Mouse (Mus musculus): Measurements from ENCODE around the gene Gzmd.
"Not testable (repeated sequence)": the region's sequence is repeated elsewhere in the genome, so short reads cannot be mapped to it uniquely, and the experiment has no call there.

The Gzmd gene

DNA sequence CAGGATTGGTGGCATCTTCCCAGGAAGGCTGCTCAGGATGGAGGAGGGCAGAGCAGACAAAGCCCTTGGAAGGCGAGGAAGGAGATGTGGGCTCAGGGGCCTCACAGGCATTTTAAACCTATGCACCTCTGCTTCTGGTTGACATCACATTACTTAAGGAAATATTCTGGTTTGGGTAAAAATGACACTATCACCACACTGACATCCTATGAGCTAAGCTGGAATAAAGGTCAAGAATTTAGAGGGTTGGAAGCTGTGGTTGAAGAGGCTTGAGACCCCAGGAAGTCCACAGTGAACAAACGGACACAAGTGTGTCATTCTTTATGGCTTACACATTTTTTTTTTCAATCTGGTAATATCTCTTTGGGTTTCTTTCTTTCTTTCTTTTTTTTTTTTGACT is at the start of gene Gzmd:
Gzmd (minus strand) TSS at position 101 of the 400 bp plus-strand sequence.
- in situ Hi-C loops (cut with MboI, MseI) = loop anchor here (10.0 kb wide), 1 partner anchor 1582 kb away; no protein-coding TSS in a partner anchor

- in situ Hi-C loops (cut with MboI, MseI) = not testable (repeated sequence)
Measured at GRCm38 (mm10) chr14:56177651-56178050, 45.2 kb upstream of the Gzmd start.

GRCm38 (mm10) chr14:56174499-56174898 is 42.1 kb upstream of the Gzmd start, which contains the start of gene Gzmn:
Gene Gzmn, minus strand, starts transcription at chr14:56174599.
- in situ Hi-C loops (cut with MboI, MseI) = no loop called here

DNA sequence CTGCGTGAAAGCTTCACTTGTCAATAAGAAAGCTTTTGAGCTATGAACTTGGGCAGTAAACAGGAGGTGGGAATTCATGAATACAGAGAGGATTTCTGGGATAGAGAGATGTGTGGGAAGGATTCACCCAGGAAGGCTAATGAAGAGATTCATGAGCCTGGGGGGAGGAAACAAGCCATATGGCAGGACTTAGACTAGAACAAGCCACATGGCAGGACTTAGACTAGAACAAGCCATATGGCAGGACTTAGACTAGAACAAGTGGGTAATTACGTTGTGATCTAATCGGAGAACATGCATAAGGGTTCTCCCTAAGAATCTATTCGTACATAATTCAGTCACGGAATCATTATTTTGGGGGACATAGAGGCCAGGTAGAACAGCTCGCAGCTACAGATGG is 41.0 kb upstream of the Gzmd start:
- in situ Hi-C loops (cut with MboI, MseI) = no loop called here

GRCm38 (mm10) chr14:56172744-56173143 is 40.3 kb upstream of the Gzmd start:
- in situ Hi-C loops (cut with MboI, MseI) = no loop called here

GRCm38 (mm10) chr14:56168009-56168408 is 35.6 kb upstream of the Gzmd start:
- in situ Hi-C loops (cut with MboI, MseI) = no loop called here

DNA sequence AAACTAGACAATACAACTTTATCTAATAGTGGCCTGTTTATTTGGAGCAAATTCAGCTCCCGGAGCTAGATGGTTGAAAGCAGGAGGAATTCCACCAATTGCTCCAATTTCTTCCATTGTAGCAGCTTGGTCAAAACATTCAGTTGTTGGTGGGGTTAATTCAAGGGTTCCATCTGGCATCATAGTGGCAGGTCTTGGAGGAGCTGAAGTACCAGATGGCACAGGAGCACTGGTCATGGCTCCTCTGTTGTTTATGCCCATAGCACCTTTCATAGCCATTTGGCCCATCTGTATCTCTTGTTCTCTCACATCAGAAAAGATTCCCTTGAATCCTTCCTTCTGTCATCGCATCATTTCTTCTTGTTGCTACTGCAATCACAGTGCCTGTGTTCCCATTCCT is 29.7 kb upstream of the Gzmd start:
- in situ Hi-C loops (cut with MboI, MseI) = no loop called here

DNA sequence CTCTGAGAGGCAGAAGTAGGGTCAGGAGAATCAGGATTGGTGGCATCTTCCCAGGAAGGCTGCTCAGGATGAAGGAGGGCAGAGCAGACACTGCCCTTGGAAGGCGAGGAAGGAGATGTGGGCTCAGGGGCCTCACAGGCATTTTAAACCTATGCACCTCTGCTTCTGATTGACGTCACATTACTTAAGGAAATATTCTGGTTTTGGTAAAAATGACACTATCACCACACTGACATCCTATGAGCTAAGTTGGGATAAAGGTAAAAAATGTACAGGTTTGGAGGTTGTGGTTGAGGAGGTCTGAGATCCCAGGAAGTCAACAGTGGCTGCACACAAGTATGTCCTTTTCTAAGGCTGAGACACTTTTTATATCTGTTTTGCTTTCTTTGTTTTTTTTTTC is 27.1 kb upstream of the Gzmd start, which contains the start of gene Gzmg:
Gzmg (minus strand) TSS at position 101 of the 400 bp plus-strand sequence.
- in situ Hi-C loops (cut with MboI, MseI) = not testable (repeated sequence)

DNA sequence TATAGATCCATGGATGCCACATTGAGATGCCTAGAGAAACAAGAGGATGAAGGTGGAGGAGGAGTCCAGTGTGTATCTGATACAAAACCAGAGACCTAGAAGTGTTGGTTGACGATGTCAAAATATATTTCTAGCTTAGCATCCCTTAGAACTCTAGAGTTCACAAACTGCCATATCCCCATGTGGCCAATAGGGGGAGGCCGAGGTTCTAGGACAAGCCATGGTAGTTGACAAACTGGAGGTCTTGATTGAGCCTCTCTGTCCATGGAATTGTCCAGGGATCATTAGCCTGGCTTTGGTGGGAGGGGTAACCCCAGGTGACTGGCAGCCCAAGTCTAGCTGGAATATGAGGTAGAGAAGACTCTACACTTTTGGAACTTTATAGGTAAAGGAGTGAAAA is 22.9 kb upstream of the Gzmd start:
- in situ Hi-C loops (cut with MboI, MseI) = no loop called here

GRCm38 (mm10) chr14:56133675-56134074 is 1.3 kb upstream of the Gzmd start:
- in situ Hi-C loops (cut with MboI, MseI) = loop anchor here (10.0 kb wide), 1 partner anchor 1581 kb away; no protein-coding TSS in a partner anchor

- in situ Hi-C loops (cut with MboI, MseI) = no loop called here
Measured at GRCm38 (mm10) chr14:56128341-56128740, 4.1 kb downstream of the Gzmd start.

DNA sequence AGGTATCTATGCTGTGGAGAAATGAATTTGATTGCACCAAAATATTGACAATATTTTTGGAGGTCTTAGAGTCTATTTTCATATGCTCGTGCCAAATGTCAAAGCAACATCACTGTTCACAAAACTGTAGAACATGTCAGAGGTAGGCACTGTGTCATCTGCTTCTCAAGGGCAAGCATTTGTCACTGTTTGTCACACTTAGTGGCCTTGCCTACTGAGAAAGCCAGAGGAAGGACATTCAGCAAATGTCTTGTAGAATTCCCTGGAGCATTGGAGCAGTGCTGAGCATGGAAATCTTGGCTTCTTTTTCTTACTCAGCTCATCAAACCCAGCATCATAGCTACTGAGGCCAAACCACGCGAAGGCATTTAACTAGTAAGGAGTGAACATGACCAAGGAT is 8.9 kb downstream of the Gzmd start:
- in situ Hi-C loops (cut with MboI, MseI) = no loop called here

DNA sequence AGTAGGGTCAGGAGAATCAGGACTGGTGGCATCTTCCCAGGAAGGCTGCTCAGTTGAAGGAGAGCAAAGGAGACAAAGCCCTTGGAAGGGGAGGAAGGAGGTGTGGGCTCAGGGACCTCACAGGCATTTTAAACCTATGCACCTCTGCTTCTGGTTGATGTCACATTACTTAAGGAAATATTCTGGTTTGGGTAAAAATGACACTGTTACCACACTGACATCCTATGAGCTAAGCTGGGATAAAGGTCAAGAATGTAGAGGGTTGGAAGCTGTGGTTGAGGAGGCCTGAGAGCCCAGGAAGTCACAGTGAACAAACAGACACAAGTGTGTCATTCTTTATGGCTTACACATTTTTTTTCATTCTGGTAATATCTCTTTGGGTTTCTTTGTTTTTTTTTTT is 11.9 kb downstream of the Gzmd start, which contains the start of gene Gzme:
Gzme (minus strand) TSS at position 101 of the 400 bp plus-strand sequence.
- in situ Hi-C loops (cut with MboI, MseI) = no loop called here

GRCm38 (mm10) chr14:56115531-56116310 is 16.7 kb downstream of the Gzmd start:
- in situ Hi-C loops (cut with MboI, MseI) = not testable (repeated sequence)

GRCm38 (mm10) chr14:56105447-56106180 is 26.8 kb downstream of the Gzmd start:
- in situ Hi-C loops (cut with MboI, MseI) = no loop called here

DNA sequence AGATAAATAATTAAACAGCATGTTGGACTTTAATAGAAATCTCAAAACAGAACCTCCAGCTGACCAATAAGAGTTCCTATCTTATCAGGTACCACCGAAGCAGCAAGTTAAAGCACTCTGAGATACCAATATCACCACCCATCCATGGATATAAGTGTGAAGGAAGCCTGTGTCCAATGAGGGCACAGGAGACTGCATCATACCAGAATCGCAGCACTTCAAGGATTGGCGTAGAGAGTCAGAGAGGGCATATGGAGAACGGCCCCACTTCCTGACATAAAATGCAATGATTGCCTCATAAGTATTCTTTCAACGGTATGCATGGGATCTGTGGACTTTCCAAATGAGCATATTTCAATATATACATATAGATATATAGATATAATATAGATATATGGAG is 27.4 kb downstream of the Gzmd start:
- in situ Hi-C loops (cut with MboI, MseI) = no loop called here

DNA sequence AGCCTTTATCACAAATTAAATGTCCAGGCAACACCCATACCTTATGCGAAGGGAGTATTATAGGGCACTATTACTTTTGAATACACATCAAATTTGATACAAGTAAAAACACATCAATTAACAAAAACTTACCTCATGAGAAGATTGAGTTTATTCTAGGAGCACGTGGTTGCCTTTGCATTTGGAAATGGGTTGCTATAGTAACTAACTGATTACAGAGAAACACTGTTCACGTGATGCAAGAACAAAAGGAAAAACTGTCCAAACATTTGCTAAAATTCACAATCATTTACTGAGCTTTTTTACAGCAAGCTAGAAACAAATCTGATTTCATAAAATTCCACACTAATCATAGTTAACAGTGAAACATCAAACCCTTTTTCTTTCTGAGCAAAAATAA is 29.0 kb downstream of the Gzmd start:
- in situ Hi-C loops (cut with MboI, MseI) = no loop called here

DNA sequence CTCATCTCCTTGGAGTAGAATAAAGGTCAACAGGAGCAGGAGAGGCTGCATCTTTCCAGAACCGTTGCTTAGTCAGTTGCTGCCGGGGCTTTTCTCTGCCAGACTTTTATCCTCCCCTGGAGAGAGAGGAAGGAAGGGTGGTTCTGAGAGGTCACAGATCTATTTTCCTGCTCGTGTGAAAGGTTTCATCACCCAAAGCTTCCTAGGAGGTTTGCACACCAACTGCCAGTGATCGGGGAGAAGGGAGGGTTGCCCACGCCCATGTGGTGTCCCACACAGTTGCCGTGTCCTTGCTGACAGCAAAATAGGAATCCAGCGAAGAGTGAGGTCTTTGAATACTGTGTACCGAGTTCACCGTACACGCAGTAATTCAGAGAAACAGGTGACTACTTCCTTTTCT is 30.0 kb downstream of the Gzmd start, which contains the start of gene Ctsg:
Ctsg (minus strand) TSS at position 189 of the 400 bp plus-strand sequence.
- in situ Hi-C loops (cut with MboI, MseI) = no loop called here

DNA sequence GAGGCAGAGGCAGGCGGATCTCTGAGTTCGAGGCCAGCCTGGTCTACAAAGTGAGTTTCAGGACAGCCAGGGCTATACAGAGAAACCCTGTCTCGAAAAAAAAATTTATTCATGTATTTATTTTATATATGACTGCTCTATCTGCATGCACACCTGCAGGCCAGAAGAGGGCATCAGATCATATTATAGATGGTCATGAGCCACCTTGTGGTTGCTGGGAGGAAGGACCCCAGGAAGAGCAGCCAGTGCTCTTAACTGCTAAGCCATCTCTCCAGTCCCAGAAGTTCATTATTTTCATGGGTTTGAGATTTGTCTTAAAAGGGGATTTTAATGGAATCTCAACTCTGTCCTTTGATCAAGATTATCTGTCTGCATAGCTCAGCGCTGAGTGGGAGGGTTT is 33.5 kb downstream of the Gzmd start:
- in situ Hi-C loops (cut with MboI, MseI) = no loop called here

DNA sequence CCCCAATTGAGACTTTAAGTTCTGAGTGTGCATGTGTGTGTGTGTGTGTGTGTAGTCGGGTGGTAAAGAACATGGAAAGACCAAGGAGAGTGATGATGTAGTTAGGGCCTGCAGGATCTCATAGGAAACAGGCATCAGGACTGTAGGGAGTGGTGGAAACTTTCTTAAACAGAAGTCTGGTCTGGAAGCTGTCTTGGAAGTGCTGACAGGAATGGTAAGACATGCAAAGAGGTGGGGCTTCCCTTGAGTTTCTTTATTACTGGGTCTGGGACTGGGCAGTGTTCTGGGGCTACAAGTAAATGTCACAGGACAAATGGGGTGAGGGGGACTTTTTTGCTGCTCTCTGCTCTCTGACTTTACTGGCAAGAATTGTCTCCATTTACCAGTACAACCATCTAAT is 34.8 kb downstream of the Gzmd start:
- in situ Hi-C loops (cut with MboI, MseI) = no loop called here

DNA sequence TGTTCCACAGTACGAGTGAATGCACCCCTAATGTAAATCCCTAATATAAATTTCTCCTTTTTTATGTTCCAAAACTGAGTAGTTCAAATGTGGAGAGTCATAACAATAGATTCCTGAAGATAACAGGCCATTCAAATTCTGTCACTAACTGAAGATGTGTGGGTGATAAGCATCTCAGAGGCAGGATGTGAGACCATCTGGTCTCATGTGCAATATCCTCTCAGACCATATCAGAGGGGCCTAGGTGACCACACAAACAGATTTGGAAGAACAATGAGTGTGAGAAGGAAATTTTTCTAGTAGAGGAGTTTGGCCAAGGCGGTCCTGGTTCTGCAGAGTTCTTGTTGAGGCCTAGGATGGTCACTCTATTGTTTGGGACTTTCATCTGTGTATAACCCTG is 39.1 kb downstream of the Gzmd start:
- in situ Hi-C loops (cut with MboI, MseI) = no loop called here

DNA sequence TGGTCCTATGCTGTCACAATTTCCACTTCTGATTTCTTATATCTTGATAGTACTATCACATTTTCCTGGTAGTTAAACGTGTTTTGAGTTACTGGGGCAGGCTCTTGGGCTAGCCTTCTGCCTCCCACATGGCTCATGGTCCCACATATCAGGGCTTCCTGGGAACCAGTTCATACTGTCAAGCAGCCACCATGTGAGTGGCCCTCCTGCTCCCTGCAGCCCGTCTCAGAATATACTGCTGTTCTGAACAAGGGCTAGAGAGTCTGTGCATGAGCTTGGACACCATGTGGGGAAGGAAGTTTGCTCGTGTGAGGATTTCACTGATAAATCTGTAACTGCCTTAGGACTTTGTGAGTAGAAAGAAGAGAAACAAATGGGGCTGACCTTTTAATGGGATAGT is 45.7 kb downstream of the Gzmd start:
- in situ Hi-C loops (cut with MboI, MseI) = no loop called here

DNA sequence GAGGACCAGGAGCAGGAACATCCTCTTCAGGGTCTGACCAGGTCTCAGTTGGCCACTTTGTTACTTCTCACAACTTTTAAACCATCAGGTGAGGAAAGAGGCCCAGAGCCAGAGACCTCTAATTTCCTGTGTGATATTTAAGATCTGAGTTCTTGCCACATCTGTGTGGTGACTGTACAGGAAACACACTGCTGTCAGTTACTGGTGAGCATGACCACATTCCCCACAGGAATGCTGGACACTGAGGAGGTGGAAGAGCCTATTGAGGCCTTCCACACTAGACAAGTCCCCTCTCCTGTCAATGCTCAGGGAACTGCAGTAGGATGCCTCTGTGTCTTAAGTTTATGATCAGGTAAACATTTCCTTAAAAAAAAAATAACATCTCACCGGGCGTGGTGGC is 47.2 kb downstream of the Gzmd start, which contains the start of gene Mcpt8:
Mcpt8 (minus strand) TSS at position 107 of the 400 bp plus-strand sequence.
- in situ Hi-C loops (cut with MboI, MseI) = no loop called here

All from T-helper 1 cell (primary cell).